Mouse (Mus musculus): ENCODE data around the gene Tm7sf3. TPM values are rescaled to one million over a fixed set of nuclear protein-coding genes. Genes with fewer than 3 reads are reported as not detected.

The Tm7sf3 gene
- polyA plus RNA-seq, 1 experiment, result 20.2 TPM

- Histone ChIP-seq H3K4me3 (replicated peaks) (no peak overlapping the region), H3K4me1 (peaks cover 36% of the 10 kb centered on the region), H3K27me3 (replicated peaks) (no peaks in the 10 kb centered on the region), H3K36me3 (replicated peaks; ENCODE audit: low read length) (peaks cover 7% of the 10 kb centered on the region), H3K9me3 (no peaks in the 10 kb centered on the region)
- no peak for TF ChIP-seq FLI1 (IDR thresholded peaks at IDR 0.05; ENCODE audit: low read length)
- TF ChIP-seq GATA1 (IDR thresholded peaks at IDR 0.05; ENCODE audit: borderline replicate concordance, low read length), result no peak
Observed at GRCm38 (mm10) chr6:146636482-146636881, 6.1 kb downstream of the Tm7sf3 start.

DNA sequence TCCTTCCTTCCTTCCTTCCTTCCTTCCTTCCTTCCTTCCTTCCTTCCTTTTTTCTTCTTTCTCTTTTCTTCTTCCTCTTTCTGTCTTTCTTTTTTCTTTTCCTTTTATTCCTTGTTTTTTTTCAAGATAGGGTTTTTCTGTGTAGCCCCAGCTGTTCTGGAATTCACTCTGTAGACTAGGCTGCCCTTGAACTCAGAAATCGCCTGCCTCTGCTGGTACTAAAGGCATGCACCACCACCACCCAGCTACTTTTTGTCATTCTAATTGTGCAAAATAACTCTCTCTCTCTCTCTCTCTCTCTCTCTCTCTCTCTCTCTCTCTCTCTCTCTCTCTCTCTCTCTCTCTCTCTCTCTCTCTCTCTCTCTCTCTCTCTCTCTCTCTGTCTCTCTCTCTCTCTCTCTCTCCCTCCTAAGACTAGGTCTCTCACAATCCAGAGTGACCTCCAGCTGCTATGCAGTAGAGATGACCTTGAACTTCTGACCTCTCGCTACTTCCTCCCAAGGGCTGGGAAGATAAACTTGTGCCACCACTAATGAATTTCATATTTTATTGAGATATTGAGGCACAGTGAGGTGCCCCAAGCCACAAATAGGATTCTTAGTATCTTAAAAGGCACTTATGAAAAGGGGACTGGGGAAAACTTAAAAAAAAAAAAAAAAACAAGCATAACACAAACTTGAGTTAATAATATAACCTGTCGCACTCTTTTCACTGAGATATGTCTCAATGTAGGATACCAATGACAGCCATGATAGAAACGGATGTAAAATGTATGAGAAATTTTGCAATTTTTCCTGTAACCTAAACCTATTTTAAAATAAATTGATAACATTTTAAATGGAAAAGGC, 7.6 kb downstream of the Tm7sf3 start:
- peaks cover 11% of the 10 kb centered on the region for H3K36me3 ChIP-seq (replicated peaks; ENCODE audit: low read length)
- peaks cover 39% of the 10 kb centered on the region for H3K4me1 ChIP-seq
- peak overlapping the region; percentile 97 for H3K4me3 ChIP-seq (replicated peaks)
- TF ChIP-seq FLI1 (IDR thresholded peaks at IDR 0.05; ENCODE audit: low read length), result no peak
- no peak for TF ChIP-seq GATA1 (IDR thresholded peaks at IDR 0.05; ENCODE audit: borderline replicate concordance, low read length)
- no peaks in the 10 kb centered on the region for H3K27me3 ChIP-seq (replicated peaks)
- H3K9me3 ChIP-seq, result no peaks in the 10 kb centered on the region

GRCm38 (mm10) chr6:146634015-146634722, 8.5 kb downstream of the Tm7sf3 start:
- Histone ChIP-seq H3K4me1 (peaks cover 42% of the 10 kb centered on the region), H3K27me3 (replicated peaks) (no peaks in the 10 kb centered on the region)
- no peak for TF ChIP-seq GATA1 (IDR thresholded peaks at IDR 0.05; ENCODE audit: borderline replicate concordance, low read length)
- no peak for TF ChIP-seq FLI1 (IDR thresholded peaks at IDR 0.05; ENCODE audit: low read length)

DNA sequence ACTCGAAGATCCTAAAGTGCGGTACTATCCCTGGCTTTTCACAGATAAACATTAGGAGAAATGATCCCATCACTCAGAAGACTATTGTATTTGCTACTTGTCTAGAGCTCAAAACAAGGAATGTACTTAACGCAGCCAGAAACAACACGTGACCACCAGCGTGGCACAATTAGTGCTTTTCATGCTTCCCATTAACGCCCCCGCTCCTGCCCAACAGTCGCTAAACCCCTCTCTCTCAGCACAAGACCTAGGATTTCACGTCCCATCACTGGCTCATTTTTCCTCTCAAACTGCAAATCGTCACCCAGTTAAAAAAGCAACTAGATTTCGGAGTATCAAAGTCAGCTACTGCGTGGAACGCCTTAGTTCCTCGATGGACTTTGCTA, 9.0 kb downstream of the Tm7sf3 start:
- Histone ChIP-seq H3K36me3 (replicated peaks; ENCODE audit: low read length) (peaks cover 20% of the 10 kb centered on the region), H3K4me3 (replicated peaks) (peak overlapping the region; percentile 97), H3K27me3 (replicated peaks) (no peaks in the 10 kb centered on the region), H3K4me1 (peaks cover 45% of the 10 kb centered on the region), H3K9me3 (no peaks in the 10 kb centered on the region)
- no peak for TF ChIP-seq FLI1 (IDR thresholded peaks at IDR 0.05; ENCODE audit: low read length)

More at GRCm38 (mm10) chr6:146634015-146634722, 8.5 kb downstream of the Tm7sf3 start:
- no peaks in the 10 kb centered on the region for H3K9me3 ChIP-seq
- H3K36me3 ChIP-seq (replicated peaks; ENCODE audit: low read length), result peaks cover 16% of the 10 kb centered on the region
- H3K4me3 ChIP-seq (replicated peaks), result peak overlapping the region; percentile 97

DNA sequence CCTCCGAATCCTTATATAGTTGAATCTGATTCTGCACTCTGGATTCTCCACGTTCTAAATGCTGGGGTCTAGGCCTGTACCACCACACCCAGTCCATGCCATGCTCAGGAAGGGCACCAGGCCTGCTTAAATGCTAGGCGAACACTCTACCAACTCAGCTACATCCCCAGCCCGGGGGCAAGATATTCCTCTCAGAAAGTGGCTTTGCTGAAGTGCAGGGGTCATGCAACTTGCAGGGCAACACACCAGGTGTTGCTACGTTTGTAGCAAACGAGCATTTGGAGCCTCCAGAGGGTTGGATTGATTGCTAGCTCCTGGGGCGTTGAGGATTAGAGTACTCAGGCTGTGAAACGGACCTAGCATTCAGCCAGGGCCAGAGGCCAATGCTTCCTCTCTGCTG, 9.5 kb downstream of the Tm7sf3 start:
- no peaks in the 10 kb centered on the region for H3K9me3 ChIP-seq
- no peak for TF ChIP-seq FLI1 (IDR thresholded peaks at IDR 0.05; ENCODE audit: low read length)
- no peak for TF ChIP-seq GATA1 (IDR thresholded peaks at IDR 0.05; ENCODE audit: borderline replicate concordance, low read length)
- peaks cover 20% of the 10 kb centered on the region for H3K36me3 ChIP-seq (replicated peaks; ENCODE audit: low read length)
- H3K4me1 ChIP-seq, result peaks cover 48% of the 10 kb centered on the region
- H3K4me3 ChIP-seq (replicated peaks), result peak overlapping the region; percentile 97
- H3K27me3 ChIP-seq (replicated peaks), result no peaks in the 10 kb centered on the region

- Histone ChIP-seq H3K36me3 (replicated peaks; ENCODE audit: low read length) (peaks cover 25% of the 10 kb centered on the region), H3K4me3 (replicated peaks) (peak overlapping the region; percentile 97), H3K9me3 (no peaks in the 10 kb centered on the region), H3K27me3 (replicated peaks) (no peaks in the 10 kb centered on the region), H3K4me1 (peaks cover 55% of the 10 kb centered on the region)
- TF ChIP-seq FLI1 (IDR thresholded peaks at IDR 0.05; ENCODE audit: low read length) (no peak), GATA1 (IDR thresholded peaks at IDR 0.05; ENCODE audit: borderline replicate concordance, low read length) (no peak)
Observed at GRCm38 (mm10) chr6:146632403-146632802, 10.2 kb downstream of the Tm7sf3 start.

- peaks cover 29% of the 10 kb centered on the region for H3K36me3 ChIP-seq (replicated peaks; ENCODE audit: low read length)
Observed at GRCm38 (mm10) chr6:146631847-146632246, 10.8 kb downstream of the Tm7sf3 start.

DNA sequence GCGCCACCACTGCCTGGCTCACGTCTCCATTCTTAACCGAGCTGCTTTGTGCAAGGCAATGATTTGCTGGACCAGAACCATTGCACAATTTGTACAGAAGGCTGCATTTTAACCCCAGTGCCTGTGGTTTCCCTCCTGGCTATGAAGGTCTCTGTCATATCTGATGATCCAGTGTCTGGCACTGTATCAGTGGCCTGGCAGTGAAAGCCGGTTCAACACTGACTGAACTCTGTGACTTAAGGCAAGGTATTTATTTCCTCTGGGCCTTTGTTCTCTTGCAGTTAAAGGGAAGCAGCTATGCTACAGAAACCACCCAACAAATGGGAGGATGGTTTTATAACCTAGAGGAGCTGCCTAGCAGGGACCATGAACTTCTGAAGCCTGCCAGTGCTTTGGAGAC, 11.7 kb downstream of the Tm7sf3 start:
- H3K9me3 ChIP-seq, result no peaks in the 10 kb centered on the region
- peaks cover 38% of the 10 kb centered on the region for H3K36me3 ChIP-seq (replicated peaks; ENCODE audit: low read length)
- peaks cover 67% of the 10 kb centered on the region for H3K4me1 ChIP-seq
- TF ChIP-seq FLI1 (IDR thresholded peaks at IDR 0.05; ENCODE audit: low read length), result no peak
- TF ChIP-seq GATA1 (IDR thresholded peaks at IDR 0.05; ENCODE audit: borderline replicate concordance, low read length), result no peak
- H3K27me3 ChIP-seq (replicated peaks), result no peaks in the 10 kb centered on the region
- H3K4me3 ChIP-seq (replicated peaks), result peak overlapping the region; percentile 80

More at GRCm38 (mm10) chr6:146631847-146632246, 10.8 kb downstream of the Tm7sf3 start:
- peak overlapping the region; percentile 97 for H3K4me3 ChIP-seq (replicated peaks)
- H3K9me3 ChIP-seq, result no peaks in the 10 kb centered on the region
- H3K4me1 ChIP-seq, result peaks cover 60% of the 10 kb centered on the region
- TF ChIP-seq GATA1 (IDR thresholded peaks at IDR 0.05; ENCODE audit: borderline replicate concordance, low read length), result no peak
- TF ChIP-seq FLI1 (IDR thresholded peaks at IDR 0.05; ENCODE audit: low read length), result no peak
- no peaks in the 10 kb centered on the region for H3K27me3 ChIP-seq (replicated peaks)

DNA sequence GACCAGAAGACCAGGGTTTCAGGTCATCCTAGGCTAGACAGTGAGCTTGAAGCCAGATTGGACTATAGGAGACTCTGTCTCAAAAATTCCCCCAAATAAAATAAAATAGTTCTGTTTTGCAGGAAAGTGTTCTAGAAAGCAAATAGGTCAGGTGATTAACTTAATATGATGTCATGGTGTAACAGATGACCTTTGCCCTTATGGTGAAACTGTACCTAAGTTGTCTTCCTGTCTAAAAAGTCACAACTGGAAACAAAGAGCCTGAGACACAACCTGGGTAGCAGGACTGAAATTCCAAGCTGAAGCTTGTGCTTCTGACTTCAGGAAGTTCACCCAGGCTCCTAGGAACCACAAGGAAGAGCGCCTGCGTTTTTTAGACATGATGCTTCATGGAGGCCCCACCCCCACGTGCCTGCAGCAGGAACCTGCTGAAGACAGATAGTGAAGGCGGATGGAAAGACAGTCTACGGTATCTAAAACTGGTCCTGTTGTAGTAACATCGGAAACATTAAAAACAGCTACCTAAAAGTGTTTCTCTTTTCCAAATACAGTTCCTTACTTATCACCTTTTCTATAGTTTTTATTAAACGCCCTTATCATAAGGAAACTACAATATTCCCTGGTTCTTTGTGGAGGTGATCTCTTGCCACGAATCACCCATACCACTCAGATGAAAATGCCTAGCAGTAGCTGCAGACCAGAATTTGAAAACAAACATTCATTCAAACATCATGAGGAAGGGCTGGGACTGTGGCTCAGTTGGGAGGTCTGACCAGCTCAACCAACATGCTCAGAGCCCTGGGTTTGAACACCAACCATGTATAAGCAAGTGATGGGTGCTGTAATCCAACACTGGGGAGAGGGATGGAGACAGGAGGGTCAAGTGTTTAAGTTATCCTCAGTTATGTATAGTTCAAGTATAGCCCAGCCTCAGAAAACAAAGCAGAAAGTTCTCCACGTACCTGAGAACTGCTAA, 12.6 kb downstream of the Tm7sf3 start:
- H3K4me1 ChIP-seq, result peaks cover 70% of the 10 kb centered on the region
- H3K36me3 ChIP-seq (replicated peaks; ENCODE audit: low read length), result peaks cover 44% of the 10 kb centered on the region
- no peaks in the 10 kb centered on the region for H3K9me3 ChIP-seq
- 0 out of 3 replicates have a peak, but pooled peaks have one; percentile 11 for TF ChIP-seq GATA1 (IDR thresholded peaks at IDR 0.05; ENCODE audit: borderline replicate concordance, low read length)
- no peak for TF ChIP-seq FLI1 (IDR thresholded peaks at IDR 0.05; ENCODE audit: low read length)
- no peaks in the 10 kb centered on the region for H3K27me3 ChIP-seq (replicated peaks)
- H3K4me3 ChIP-seq (replicated peaks), result peak overlapping the region; percentile 85

Data from megakaryocyte, embryonic 14.5 days (primary cell).